Mouse (Mus musculus): ENCODE results near the gene Gli2. TPM values are rescaled to one million over a fixed set of nuclear protein-coding genes. Genes with fewer than 3 reads are reported as not detected.

Gene Gli2
- polyA plus RNA-seq, 1 experiment = 0.65 TPM

DNA sequence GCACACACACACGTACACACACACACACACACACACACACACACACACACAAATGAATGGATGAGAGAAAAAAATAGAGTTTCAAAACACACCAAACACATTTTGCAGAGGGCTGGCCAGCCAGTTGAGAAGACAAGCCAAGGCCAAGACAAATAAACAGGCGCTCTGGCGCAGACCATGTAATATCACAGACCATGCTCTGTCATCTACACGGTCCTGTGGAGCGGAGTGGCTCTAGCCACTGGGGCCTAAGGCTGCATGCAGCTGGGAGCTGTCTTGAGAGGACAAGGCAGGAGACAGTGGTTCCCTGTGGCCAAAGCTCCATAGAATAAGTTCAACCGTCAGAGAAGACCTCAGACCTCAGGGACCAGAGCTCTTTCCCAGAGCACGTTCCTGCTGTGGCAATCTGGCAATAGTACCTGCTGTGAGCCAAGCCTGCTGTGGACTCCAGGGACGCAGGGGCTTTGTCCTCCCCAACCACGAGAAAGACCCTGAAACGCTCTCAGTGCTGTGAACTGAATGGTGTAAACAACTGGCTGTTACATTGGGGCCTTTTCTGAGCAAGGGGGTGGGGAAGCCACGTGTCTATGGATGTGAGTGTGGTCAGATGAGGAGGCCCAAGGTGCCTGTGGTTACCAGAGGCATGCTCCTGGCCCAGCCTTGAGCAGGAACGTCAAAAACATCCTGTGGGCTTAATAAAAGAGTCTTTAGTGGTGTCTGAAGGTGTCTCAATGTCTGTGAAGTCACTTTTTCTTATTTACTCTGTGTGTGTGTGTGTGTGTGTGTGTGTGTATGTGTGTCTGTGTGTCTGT lies 125.7 kb downstream of the Gli2 start:
- Histone ChIP-seq H3ac (ENCODE audit: control insufficient read depth, insufficient read length) (no peak overlapping the region), H3K79me2 (ENCODE audit: control insufficient read depth, insufficient read depth) (no peaks in the 10 kb centered on the region), H3K4me3 (no peak overlapping the region), H3K27me3 (ENCODE audit: control insufficient read depth, insufficient read depth, insufficient read length) (no peaks in the 10 kb centered on the region), H3K36me3 (ENCODE audit: control insufficient read depth, insufficient read depth) (no peaks in the 10 kb centered on the region), H3K4me2 (ENCODE audit: low read depth) (no peak overlapping the region)
- TF ChIP-seq USF1 (IDR thresholded peaks at IDR 0.05; ENCODE audit: low read depth) = no peak
- TF ChIP-seq E2F4 (IDR thresholded peaks at IDR 0.05; ENCODE audit: insufficient read depth) = no peak
- no peak for TF ChIP-seq POLR2A (IDR thresholded peaks at IDR 0.05; ENCODE audit: insufficient read length, low read depth)

GRCm38 (mm10) chr1:118926556-118926955 lies 126.9 kb downstream of the Gli2 start:
- TF ChIP-seq MYOD1 (IDR thresholded peaks at IDR 0.05; ENCODE audit: control insufficient read depth in 1 of 3, insufficient read length in 2 of 3, low read depth in 2 of 3) = peak in 1 of 3 experiments; percentile 30
- no peak for TF ChIP-seq REST (IDR thresholded peaks at IDR 0.05; ENCODE audit: insufficient read depth, insufficient read length)
- no peaks in the 10 kb centered on the region for H3K79me2 ChIP-seq (ENCODE audit: control insufficient read depth, insufficient read depth)

DNA sequence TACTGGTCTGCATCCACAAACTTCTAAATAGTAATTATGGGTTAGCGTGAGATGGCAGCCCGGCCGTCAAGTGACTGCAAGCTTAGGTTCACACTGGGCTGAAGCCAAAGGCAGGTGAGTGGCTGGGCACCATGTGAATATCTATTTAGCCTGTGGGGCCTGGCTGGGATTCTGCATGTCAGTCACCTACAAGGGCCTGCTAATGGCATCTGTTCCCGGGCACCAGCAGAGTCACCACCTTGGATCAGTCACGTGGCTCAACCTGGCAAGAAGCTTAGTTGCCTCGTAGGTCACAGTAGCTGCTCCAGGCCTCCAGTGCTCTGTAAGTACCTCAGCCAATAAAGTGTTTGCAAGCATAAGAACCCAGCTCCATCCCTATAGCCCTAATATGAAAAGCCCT lies 131.2 kb downstream of the Gli2 start:
- no peak overlapping the region for H3K4me3 ChIP-seq
- H3K79me2 ChIP-seq (ENCODE audit: control insufficient read depth, insufficient read depth) = no peaks in the 10 kb centered on the region
- TF ChIP-seq REST (IDR thresholded peaks at IDR 0.05; ENCODE audit: insufficient read depth, insufficient read length) (no peak), USF1 (IDR thresholded peaks at IDR 0.05; ENCODE audit: low read depth) (no peak), SRF (IDR thresholded peaks at IDR 0.05; ENCODE audit: control insufficient read depth, insufficient read length, low read depth) (no peak), E2F4 (IDR thresholded peaks at IDR 0.05; ENCODE audit: insufficient read depth) (no peak), POLR2A (IDR thresholded peaks at IDR 0.05; ENCODE audit: insufficient read length, low read depth) (no peak), MYOG (IDR thresholded peaks at IDR 0.05; ENCODE audit: control insufficient read depth in 1 of 3, insufficient read depth in 1 of 3, insufficient read length in 2 of 3, low read depth in 2 of 3) (no peak), MYOD1 (IDR thresholded peaks at IDR 0.05; ENCODE audit: control insufficient read depth in 1 of 3, insufficient read length in 2 of 3, low read depth in 2 of 3) (no peak)
- no peak overlapping the region for H3K4me2 ChIP-seq (ENCODE audit: low read depth)
- no peak overlapping the region for H3ac ChIP-seq (ENCODE audit: control insufficient read depth, insufficient read length)
- H3K27me3 ChIP-seq (ENCODE audit: control insufficient read depth, insufficient read depth, insufficient read length) = no peaks in the 10 kb centered on the region
- H3K36me3 ChIP-seq (ENCODE audit: control insufficient read depth, insufficient read depth) = no peaks in the 10 kb centered on the region

More at GRCm38 (mm10) chr1:118926556-118926955, 126.9 kb downstream of the Gli2 start:
- no peaks in the 10 kb centered on the region for H3K27me3 ChIP-seq (ENCODE audit: control insufficient read depth, insufficient read depth, insufficient read length)
- H3K4me3 ChIP-seq = no peak overlapping the region
- H3ac ChIP-seq (ENCODE audit: control insufficient read depth, insufficient read length) = no peak overlapping the region
- H3K36me3 ChIP-seq (ENCODE audit: control insufficient read depth, insufficient read depth) = no peaks in the 10 kb centered on the region
- H3K4me2 ChIP-seq (ENCODE audit: low read depth) = no peak overlapping the region

DNA sequence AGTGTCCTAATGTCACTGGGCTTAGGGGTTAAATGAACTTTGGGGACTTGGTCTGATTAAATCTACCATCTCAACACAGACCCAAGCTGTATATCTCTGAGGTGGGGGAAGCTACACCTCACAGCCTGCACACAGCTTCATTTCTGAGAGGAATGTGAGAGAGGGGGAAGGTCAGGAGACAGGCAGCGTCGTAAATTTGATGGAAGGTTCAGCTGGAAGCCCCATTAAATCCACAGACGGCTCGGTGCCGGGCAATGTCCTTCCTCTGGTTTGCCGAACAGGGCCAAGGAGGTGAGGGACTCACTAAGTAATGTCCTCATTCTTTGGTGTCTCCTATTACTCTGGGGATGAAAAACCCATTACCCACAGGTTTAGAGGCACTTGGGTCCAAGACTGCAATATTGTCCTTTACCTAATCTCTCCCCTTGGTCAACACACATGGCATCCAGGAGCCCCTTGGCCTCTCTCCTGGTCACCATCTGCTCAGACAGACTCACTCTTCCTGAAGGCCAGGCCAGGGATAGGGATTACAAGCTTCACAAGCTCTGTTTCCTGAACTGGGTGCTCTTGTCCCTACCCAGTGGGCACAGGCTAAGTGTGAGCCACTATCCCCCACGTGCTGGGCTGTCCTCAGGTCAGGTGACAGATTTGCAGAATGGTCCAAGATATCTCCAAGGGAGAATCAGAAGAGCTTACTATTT lies 135.7 kb downstream of the Gli2 start:
- Histone ChIP-seq H3K36me3 (ENCODE audit: control insufficient read depth, insufficient read depth) (no peaks in the 10 kb centered on the region), H3K27me3 (ENCODE audit: control insufficient read depth, insufficient read depth, insufficient read length) (no peaks in the 10 kb centered on the region), H3K4me3 (no peak overlapping the region), H3K79me2 (ENCODE audit: control insufficient read depth, insufficient read depth) (no peaks in the 10 kb centered on the region), H3K4me2 (ENCODE audit: low read depth) (no peak overlapping the region), H3ac (ENCODE audit: control insufficient read depth, insufficient read length) (no peak overlapping the region)
- TF ChIP-seq REST (IDR thresholded peaks at IDR 0.05; ENCODE audit: insufficient read depth, insufficient read length) (no peak), MAX (IDR thresholded peaks at IDR 0.05; ENCODE audit: low read depth) (no peak), USF1 (IDR thresholded peaks at IDR 0.05; ENCODE audit: low read depth) (no peak), E2F4 (IDR thresholded peaks at IDR 0.05; ENCODE audit: insufficient read depth) (no peak), CEBPB (IDR thresholded peaks at IDR 0.05; ENCODE audit: insufficient read depth, poor library complexity, severe bottlenecking) (no peak), MYOG (IDR thresholded peaks at IDR 0.05; ENCODE audit: control insufficient read depth in 1 of 3, insufficient read depth in 1 of 3, insufficient read length in 2 of 3, low read depth in 2 of 3) (no peak), POLR2AphosphoS2 (IDR thresholded peaks at IDR 0.05; ENCODE audit: insufficient read length, low read depth) (no peak), MYOD1 (IDR thresholded peaks at IDR 0.05; ENCODE audit: control insufficient read depth in 1 of 3, insufficient read length in 2 of 3, low read depth in 2 of 3) (no peak), TCF3 (IDR thresholded peaks at IDR 0.05; ENCODE audit: insufficient read length, low read depth) (no peak), SRF (IDR thresholded peaks at IDR 0.05; ENCODE audit: control insufficient read depth, insufficient read length, low read depth) (no peak)

DNA sequence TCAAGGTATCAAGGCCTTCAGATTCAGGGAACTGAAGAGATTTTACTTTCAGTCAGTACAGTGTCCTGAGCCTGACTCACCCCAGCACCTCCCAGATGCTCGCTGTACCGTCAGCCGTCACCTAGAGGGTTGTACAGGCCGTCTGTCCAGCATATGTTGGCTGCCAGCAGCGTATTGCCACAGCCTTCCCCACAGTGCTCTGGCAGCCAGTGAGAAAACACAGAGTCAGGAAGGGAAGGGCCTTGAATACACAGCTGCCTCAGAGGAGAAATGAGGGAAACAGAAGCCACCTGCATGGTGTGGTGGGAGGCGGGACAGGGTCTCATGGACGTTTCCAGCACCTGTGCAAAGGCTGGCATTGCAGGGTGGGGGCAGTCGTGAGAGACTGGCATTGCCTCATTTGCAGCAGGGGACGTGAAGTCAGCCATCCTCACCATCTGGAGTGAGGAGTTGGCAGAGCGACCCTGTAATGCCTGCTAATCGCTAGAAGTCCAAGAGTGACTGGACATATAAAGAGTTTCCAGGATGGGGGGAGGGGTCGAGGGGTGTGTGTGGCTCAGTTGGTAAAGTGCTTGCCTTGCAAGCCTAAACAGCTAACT lies 136.8 kb downstream of the Gli2 start:
- Histone ChIP-seq H3K4me2 (ENCODE audit: low read depth) (no peak overlapping the region), H3ac (ENCODE audit: control insufficient read depth, insufficient read length) (no peak overlapping the region), H3K4me3 (no peak overlapping the region), H3K79me2 (ENCODE audit: control insufficient read depth, insufficient read depth) (no peaks in the 10 kb centered on the region), H3K27me3 (ENCODE audit: control insufficient read depth, insufficient read depth, insufficient read length) (no peaks in the 10 kb centered on the region), H3K36me3 (ENCODE audit: control insufficient read depth, insufficient read depth) (no peaks in the 10 kb centered on the region)
- no peak for TF ChIP-seq TCF12 (IDR thresholded peaks at IDR 0.05; ENCODE audit: insufficient read depth, poor library complexity, severe bottlenecking)
- no peak for TF ChIP-seq USF1 (IDR thresholded peaks at IDR 0.05; ENCODE audit: low read depth)
- TF ChIP-seq TCF3 (IDR thresholded peaks at IDR 0.05; ENCODE audit: insufficient read length, low read depth) = no peak
- TF ChIP-seq MYOG (IDR thresholded peaks at IDR 0.05; ENCODE audit: control insufficient read depth in 1 of 3, insufficient read depth in 1 of 3, insufficient read length in 2 of 3, low read depth in 2 of 3) = no peak
- TF ChIP-seq MYOD1 (IDR thresholded peaks at IDR 0.05; ENCODE audit: control insufficient read depth in 1 of 3, insufficient read length in 2 of 3, low read depth in 2 of 3) = no peak
- TF ChIP-seq REST (IDR thresholded peaks at IDR 0.05; ENCODE audit: insufficient read depth, insufficient read length) = no peak
- TF ChIP-seq CEBPB (IDR thresholded peaks at IDR 0.05; ENCODE audit: insufficient read depth, poor library complexity, severe bottlenecking) = no peak
- TF ChIP-seq POLR2A (IDR thresholded peaks at IDR 0.05; ENCODE audit: insufficient read length, low read depth) = no peak
- TF ChIP-seq POLR2AphosphoS2 (IDR thresholded peaks at IDR 0.05; ENCODE audit: insufficient read length, low read depth) = no peak
- TF ChIP-seq SRF (IDR thresholded peaks at IDR 0.05; ENCODE audit: control insufficient read depth, insufficient read length, low read depth) = no peak
- TF ChIP-seq E2F4 (IDR thresholded peaks at IDR 0.05; ENCODE audit: insufficient read depth) = no peak

Data from myocyte (in vitro differentiated cells).